Mouse (Mus musculus): ENCODE results near the gene Slc25a24. TPM values are rescaled to one million over a fixed set of nuclear protein-coding genes. Genes with fewer than 3 reads are reported as not detected.

Slc25a24 gene
- 20.0 and 27.5 TPM in 2 replicates for polyA plus RNA-seq (2016; fragmentation: Nextera tagmentation; extraction: Ambion mirVana)

DNA sequence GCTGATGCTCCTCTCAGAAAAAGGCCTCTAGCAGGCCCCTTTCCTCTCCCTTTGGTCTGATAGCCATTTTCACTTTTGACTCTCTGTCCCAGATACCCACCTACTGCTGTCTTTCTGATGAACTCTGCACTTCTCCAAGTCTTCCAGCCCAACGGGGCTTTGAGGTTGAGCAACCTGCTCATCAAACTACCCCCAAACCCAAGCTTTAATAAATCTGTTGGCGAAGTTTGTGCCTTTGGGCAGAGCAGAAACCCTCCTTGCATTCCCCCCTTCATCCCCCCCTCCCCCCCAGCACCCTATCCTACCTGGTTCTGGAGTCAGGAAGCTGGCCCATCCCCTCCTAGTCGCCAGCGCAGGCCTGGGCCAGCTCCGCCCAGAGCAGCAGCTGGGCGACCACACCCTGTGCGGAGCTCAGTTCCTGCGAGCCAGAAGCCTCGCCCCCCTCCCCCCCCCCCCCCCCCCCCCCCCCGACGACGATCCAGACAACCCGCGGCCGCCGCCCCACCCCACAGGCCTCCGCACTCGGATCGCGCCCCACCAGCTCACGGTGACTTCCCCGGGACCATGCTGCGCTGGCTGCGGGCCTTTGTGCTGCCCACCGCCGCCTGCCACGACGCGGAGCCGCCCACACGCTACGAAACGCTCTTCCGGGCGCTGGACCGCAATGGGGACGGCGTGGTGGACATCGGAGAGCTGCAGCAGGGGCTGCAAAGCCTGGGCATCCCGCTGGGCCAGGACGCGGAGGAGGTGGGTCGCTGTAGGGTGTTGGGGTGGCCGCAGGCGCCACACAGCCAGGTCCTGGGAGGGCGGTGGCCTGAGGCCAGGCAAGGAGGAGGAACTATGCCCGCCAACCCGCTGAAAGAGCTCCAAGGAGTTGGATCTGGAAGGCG is at the start of gene Slc25a24:
TSS of gene Slc25a24 (plus strand) at position 509 of the 890 bp plus-strand sequence.
- Histone ChIP-seq H3K36me3 (peaks cover 13% of the 10 kb centered on the region), H3K27ac (peak within 1 kb of the TSS; percentile 97), H3K9me3 (replicated peaks) (no peaks in the 10 kb centered on the region), H3K4me3 (peak within 1 kb of the TSS; percentile 89), H3K27me3 (ENCODE audit: low read depth, poor library complexity, severe bottlenecking) (peaks cover 9% of the 10 kb centered on the region), H3K4me1 (peaks cover 17% of the 10 kb centered on the region)
- peak; percentile 80 for DNase-seq (ENCODE audit: low spot score)
- WGBS, result 2% methylated on average over 36 of the region's 49 CpGs

DNA sequence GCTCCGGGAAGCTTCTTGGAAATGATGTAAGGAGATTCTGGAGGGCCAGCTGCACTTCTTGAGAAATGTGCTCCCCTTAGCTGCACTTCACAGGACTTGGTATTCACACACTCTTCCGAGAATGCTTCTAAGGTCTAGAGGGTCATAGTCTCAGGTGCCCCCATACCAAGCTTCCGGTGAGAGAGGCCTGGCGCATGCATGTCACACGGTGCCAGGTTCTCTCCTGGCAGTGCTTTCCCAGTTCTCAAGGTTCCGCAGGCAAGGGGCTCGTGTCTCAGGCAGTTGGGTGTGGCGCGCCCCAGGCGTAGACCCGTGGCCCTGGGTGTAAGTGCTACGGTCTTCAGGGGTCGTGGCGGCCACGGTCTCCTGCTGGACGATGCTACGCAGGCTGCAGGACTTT is 42.8 kb upstream of the Slc25a24 start, which contains the start of gene Slc25a54:
TSS of gene Slc25a54 (plus strand) at position 301 of the 400 bp plus-strand sequence.
- no peak within 1 kb of the TSS for H3K27ac ChIP-seq
- 92% methylated on average over 17 of the region's 17 CpGs for WGBS

DNA sequence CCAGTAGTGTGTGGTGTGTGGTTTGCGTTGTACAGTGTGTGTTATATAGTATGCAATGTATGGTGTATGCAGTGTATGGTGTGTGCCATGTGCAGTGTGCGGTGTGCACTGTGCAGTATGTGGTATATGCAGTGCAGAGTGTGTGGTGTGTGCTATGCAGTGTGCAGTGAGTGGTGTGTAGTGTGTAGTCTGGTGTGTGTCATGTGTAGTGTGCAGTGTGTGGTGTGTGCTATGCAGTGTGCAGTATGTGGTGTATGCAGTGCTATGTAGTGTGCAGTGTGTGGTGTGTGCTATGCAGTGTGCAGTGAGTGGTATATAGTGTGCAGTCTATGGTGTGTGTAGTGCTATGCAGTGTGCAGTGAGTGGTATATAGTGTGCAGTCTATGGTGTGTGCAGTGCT is 38.5 kb upstream of the Slc25a24 start:
- WGBS, result 93% methylated on average over 2 of the region's 2 CpGs
- no peak overlapping the region for H3K27ac ChIP-seq
- H3K4me1 ChIP-seq, result no peaks in the 10 kb centered on the region
- H3K9me3 ChIP-seq (replicated peaks), result no peaks in the 10 kb centered on the region
- no peak for DNase-seq (ENCODE audit: low spot score)
- H3K4me3 ChIP-seq, result no peak overlapping the region
- no peaks in the 10 kb centered on the region for H3K36me3 ChIP-seq
- no peaks in the 10 kb centered on the region for H3K27me3 ChIP-seq (ENCODE audit: low read depth, poor library complexity, severe bottlenecking)

More for the DNA sequence above, 42.8 kb upstream of the Slc25a24 start, which contains the start of gene Slc25a54:
- Histone ChIP-seq H3K9me3 (replicated peaks) (no peaks in the 10 kb centered on the region), H3K4me3 (no peak within 1 kb of the TSS), H3K27me3 (ENCODE audit: low read depth, poor library complexity, severe bottlenecking) (no peaks in the 10 kb centered on the region), H3K36me3 (no peaks in the 10 kb centered on the region), H3K4me1 (no peaks in the 10 kb centered on the region)
- no peak for DNase-seq (ENCODE audit: low spot score)

DNA sequence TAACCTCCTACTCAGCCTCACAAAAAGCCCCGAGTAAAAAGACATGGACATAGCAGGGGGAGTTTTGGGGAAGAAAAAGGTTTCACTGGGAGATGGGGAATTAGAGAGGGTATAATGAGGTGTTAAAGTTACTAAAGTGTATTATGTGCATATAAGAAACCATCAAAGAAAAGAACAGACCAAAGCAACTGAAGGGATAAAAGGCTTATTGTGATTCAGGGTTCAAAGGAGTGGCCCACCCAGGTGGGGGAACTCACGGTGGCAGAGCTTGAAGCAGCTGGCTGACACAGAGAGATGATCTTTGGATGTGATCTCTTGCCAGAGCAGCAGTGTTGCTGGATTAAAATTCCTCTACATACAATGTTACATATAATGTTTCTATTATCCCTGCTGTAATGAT is 34.5 kb upstream of the Slc25a24 start:
- H3K4me3 ChIP-seq, result no peak overlapping the region
- no peaks in the 10 kb centered on the region for H3K9me3 ChIP-seq (replicated peaks)
- 19% methylated on average over 2 of the region's 2 CpGs for WGBS
- no peaks in the 10 kb centered on the region for H3K27me3 ChIP-seq (ENCODE audit: low read depth, poor library complexity, severe bottlenecking)
- H3K27ac ChIP-seq, result no peak overlapping the region
- H3K36me3 ChIP-seq, result no peaks in the 10 kb centered on the region
- DNase-seq (ENCODE audit: low spot score), result no peak
- no peaks in the 10 kb centered on the region for H3K4me1 ChIP-seq

DNA sequence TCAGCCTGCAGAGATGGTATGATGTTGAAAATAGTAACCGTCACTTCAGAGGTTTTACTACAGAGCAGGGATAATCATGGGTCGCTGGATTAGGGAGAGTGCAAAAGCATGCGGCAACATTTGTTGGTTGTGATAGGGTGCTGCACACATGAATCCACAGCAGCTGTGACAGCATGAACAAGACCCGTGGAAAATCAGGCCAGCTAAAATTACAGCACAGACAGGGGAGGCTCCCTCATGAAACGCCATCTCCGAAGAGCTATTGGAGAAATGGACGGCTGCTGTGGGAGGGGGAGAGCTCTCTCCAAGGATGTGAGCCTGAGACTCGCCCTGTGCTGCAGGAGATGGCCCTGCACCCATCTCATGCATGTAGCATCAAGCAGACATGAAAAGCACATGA is 18.2 kb upstream of the Slc25a24 start:
- no peaks in the 10 kb centered on the region for H3K36me3 ChIP-seq
- WGBS, result 69% methylated on average over 8 of the region's 8 CpGs
- no peak for DNase-seq (ENCODE audit: low spot score)
- H3K9me3 ChIP-seq (replicated peaks), result no peaks in the 10 kb centered on the region
- H3K27ac ChIP-seq, result no peak overlapping the region
- H3K27me3 ChIP-seq (ENCODE audit: low read depth, poor library complexity, severe bottlenecking), result no peaks in the 10 kb centered on the region
- H3K4me3 ChIP-seq, result no peak overlapping the region
- peaks cover 4% of the 10 kb centered on the region; the same call in 1 of the 2 replicates for H3K4me1 ChIP-seq

DNA sequence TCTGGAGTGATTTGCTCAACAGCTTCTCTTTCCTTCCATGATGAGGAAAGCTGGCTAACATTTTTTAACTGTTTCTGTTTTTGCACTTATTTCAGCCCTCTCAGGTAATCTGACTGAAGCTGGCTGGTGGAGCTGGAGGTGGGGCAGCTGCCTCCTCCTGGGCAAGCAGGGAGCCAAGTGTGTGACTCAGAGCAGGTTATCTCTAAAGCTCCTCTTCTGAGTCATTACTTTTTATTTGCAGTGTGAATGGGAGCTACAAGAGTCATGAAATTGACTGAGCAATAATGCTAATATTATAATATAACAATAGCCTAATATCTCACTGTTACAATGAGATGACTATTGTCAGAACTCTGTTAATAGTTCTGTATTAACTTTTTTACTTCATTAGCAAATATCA is 5.8 kb upstream of the Slc25a24 start:
- H3K36me3 ChIP-seq, result no peaks in the 10 kb centered on the region
- no peaks in the 10 kb centered on the region for H3K9me3 ChIP-seq (replicated peaks)
- H3K4me3 ChIP-seq, result no peak overlapping the region
- DNase-seq (ENCODE audit: low spot score), result no peak
- H3K27me3 ChIP-seq (ENCODE audit: low read depth, poor library complexity, severe bottlenecking), result peaks cover 7% of the 10 kb centered on the region
- H3K27ac ChIP-seq, result no peak overlapping the region
- H3K4me1 ChIP-seq, result no peaks in the 10 kb centered on the region

DNA sequence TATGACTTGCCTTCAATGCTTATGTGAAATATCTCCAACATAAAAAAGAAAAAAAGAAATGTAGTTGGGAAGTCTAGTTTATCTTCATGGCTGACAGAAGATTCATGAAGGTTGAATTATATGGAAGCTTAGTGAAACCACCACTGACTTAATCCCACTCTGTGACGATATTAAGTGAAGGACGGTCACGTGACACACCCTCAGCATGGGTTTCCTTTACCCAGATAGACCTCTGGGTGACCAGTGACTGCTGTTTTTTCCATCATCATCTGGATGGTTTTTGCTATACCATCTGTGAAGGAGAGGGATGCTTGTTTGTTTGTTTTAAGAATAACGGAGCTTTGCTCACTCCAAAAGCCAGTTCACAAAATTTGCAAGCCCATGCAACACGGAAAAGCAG is 3.4 kb upstream of the Slc25a24 start:
- WGBS, result 90% methylated on average over 5 of the region's 5 CpGs
- H3K27me3 ChIP-seq (ENCODE audit: low read depth, poor library complexity, severe bottlenecking), result peaks cover 9% of the 10 kb centered on the region
- no peak overlapping the region for H3K27ac ChIP-seq
- no peaks in the 10 kb centered on the region for H3K9me3 ChIP-seq (replicated peaks)
- no peak overlapping the region for H3K4me3 ChIP-seq
- no peaks in the 10 kb centered on the region for H3K36me3 ChIP-seq
- no peak for DNase-seq (ENCODE audit: low spot score)
- peaks cover 17% of the 10 kb centered on the region for H3K4me1 ChIP-seq

DNA sequence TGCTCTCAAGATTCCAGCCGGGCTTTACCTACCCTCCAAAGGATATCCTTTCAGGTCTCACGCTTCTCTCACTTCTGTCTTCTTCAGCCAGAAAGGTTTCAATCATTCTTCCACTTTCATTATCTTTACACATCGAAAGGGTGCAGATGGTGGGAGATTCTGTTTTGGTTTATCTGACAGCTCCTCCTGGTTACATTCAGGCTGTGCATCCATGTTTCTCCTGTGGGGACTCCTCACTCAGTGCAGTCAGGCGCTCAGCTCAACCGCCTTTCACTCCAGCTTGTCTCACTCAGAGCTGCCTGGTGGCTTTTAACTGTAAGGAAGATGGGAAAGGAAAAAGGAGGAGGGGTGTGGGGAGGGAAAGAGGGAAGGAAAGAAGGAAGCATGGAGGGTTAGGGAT is 3.0 kb upstream of the Slc25a24 start:
- H3K27me3 ChIP-seq (ENCODE audit: low read depth, poor library complexity, severe bottlenecking), result peaks cover 9% of the 10 kb centered on the region
- H3K4me3 ChIP-seq, result no peak overlapping the region
- no peak for DNase-seq (ENCODE audit: low spot score)
- no peak overlapping the region for H3K27ac ChIP-seq
- no peaks in the 10 kb centered on the region for H3K9me3 ChIP-seq (replicated peaks)
- no peaks in the 10 kb centered on the region for H3K36me3 ChIP-seq
- peaks cover 17% of the 10 kb centered on the region for H3K4me1 ChIP-seq
- 81% methylated on average over 5 of the region's 5 CpGs for WGBS

DNA sequence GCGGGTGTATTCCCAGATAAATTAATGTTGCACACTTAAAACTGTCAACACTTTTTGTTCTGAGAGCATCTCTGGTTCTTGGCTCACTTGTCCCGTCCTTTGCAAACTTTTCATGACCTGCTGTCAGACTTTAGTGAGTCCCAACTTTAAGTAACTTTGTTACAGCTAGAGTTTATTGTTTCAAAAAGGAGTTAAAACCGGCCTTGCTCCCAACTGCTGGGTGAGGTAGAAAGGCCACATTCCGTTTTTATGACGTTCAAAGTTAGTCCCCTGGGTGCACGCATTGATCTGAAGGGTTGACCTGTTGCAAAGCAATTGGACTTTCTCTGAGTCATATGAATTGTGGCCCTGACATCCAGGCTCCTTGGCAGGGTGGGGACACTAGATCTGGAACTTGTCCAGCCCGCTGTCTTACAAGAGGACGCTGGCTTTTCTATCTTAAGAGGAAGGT is 607 bp downstream of the Slc25a24 start:
- peak; percentile 49 for DNase-seq (ENCODE audit: low spot score)
- Histone ChIP-seq H3K4me3 (peak overlapping the region; percentile 89), H3K27me3 (ENCODE audit: low read depth, poor library complexity, severe bottlenecking) (peaks cover 9% of the 10 kb centered on the region), H3K9me3 (replicated peaks) (no peaks in the 10 kb centered on the region), H3K36me3 (peaks cover 16% of the 10 kb centered on the region), H3K27ac (peak overlapping the region; percentile 97), H3K4me1 (peaks cover 17% of the 10 kb centered on the region)
- WGBS, result 14% methylated on average over 8 of the region's 8 CpGs

DNA sequence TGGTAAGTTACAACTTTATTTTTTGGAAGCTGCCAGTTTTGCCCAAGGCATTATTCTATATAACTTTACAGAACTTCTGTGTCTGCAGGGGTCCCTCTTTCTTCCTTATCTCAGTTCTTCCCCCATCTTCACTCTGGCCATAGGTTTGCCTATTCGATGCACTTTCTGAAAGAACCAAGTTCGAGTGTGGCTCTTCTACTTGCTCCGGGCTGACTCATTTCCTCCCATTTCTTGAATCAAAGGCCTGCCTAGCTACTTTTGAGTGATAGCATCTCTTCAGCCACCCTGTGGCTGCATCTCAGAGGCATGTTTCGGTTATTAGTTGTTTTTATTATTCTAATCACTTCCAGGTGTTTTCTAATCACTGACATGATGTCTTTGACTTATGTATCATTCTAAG is 1.1 kb downstream of the Slc25a24 start:
- H3K9me3 ChIP-seq (replicated peaks), result no peaks in the 10 kb centered on the region
- 65% methylated on average over 4 of the region's 4 CpGs for WGBS
- peaks cover 9% of the 10 kb centered on the region for H3K27me3 ChIP-seq (ENCODE audit: low read depth, poor library complexity, severe bottlenecking)
- peaks cover 16% of the 10 kb centered on the region for H3K36me3 ChIP-seq
- peaks cover 17% of the 10 kb centered on the region for H3K4me1 ChIP-seq
- no peak for DNase-seq (ENCODE audit: low spot score)
- H3K4me3 ChIP-seq, result peak overlapping the region; percentile 89
- H3K27ac ChIP-seq, result no peak overlapping the region

DNA sequence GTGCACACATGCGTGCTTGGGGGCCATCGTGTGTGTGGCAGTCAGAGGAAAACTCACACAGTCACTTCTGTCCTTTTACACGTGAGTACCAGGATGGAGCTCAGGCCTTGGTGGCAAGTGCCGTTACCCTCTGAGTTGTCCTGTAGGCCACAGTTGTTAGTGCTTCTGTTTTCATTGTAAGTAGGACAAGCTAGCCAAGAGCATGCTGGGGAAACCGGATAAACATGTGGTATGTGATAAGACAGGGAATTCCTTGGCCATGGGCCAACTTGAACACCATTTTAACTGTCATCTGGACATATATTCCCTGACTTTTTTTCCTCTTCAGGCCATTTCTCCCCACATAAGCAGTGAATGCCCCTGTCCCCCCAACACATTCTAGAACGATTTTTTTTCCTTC is 2.6 kb downstream of the Slc25a24 start:
- no peak overlapping the region for H3K27ac ChIP-seq
- H3K4me3 ChIP-seq, result no peak overlapping the region
- WGBS, result 90% methylated on average over 6 of the region's 6 CpGs
- no peaks in the 10 kb centered on the region for H3K9me3 ChIP-seq (replicated peaks)
- peaks cover 17% of the 10 kb centered on the region for H3K4me1 ChIP-seq
- H3K27me3 ChIP-seq (ENCODE audit: low read depth, poor library complexity, severe bottlenecking), result peaks cover 9% of the 10 kb centered on the region
- H3K36me3 ChIP-seq, result peaks cover 16% of the 10 kb centered on the region
- no peak for DNase-seq (ENCODE audit: low spot score)

DNA sequence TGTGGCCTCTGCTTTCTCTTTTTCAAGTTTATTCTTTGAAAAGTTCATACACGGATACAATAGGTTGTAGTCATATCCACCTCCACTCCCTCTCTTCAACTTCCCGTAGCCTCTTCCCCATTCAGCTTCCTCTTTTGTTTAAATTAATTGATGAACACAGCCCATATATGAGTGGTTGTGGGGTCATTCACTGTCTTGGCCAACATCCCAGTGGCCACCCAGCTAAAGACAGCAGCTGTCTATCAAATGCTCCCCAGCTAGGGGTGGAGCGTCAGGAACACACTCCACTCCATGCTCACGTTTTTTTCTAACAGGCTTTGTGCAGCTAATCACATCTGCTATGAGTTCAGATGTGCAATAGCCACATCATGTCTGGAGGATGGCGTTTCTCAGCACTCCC is 6.8 kb downstream of the Slc25a24 start:
- peaks cover 36% of the 10 kb centered on the region for H3K36me3 ChIP-seq
- H3K4me1 ChIP-seq, result no peaks in the 10 kb centered on the region
- no peaks in the 10 kb centered on the region for H3K27me3 ChIP-seq (ENCODE audit: low read depth, poor library complexity, severe bottlenecking)
- DNase-seq (ENCODE audit: low spot score), result no peak
- H3K27ac ChIP-seq, result no peak overlapping the region
- WGBS, result 94% methylated on average over 5 of the region's 5 CpGs
- H3K9me3 ChIP-seq (replicated peaks), result no peaks in the 10 kb centered on the region
- no peak overlapping the region for H3K4me3 ChIP-seq

DNA sequence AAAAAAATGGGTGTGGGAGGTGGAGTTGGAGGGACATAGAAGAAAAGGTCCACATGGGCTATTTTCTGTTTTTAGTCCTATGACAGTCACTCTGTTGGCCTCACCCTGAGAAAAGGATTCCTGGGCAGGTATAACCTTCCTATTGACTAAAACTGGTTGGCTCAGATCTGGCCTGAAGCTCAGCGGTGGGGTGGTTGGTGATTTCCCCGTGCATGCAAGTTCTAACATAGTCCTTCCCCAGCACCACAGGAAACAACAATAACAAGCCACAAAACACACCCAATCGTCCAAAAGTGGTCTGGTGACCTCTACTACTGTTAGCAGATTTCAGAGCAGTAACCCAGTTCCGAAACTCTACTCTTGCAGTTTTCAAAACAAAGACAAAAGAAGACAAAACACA is 10.0 kb downstream of the Slc25a24 start:
- H3K4me1 ChIP-seq, result no peaks in the 10 kb centered on the region
- peaks cover 33% of the 10 kb centered on the region for H3K36me3 ChIP-seq
- no peak overlapping the region for H3K27ac ChIP-seq
- H3K4me3 ChIP-seq, result no peak overlapping the region
- no peaks in the 10 kb centered on the region for H3K27me3 ChIP-seq (ENCODE audit: low read depth, poor library complexity, severe bottlenecking)
- no peak for DNase-seq (ENCODE audit: low spot score)
- WGBS, result 94% methylated on average over 4 of the region's 4 CpGs
- H3K9me3 ChIP-seq (replicated peaks), result no peaks in the 10 kb centered on the region
